11 mouse cellular contexts compared by ENCODE assay signal in the genomic region with DNA sequence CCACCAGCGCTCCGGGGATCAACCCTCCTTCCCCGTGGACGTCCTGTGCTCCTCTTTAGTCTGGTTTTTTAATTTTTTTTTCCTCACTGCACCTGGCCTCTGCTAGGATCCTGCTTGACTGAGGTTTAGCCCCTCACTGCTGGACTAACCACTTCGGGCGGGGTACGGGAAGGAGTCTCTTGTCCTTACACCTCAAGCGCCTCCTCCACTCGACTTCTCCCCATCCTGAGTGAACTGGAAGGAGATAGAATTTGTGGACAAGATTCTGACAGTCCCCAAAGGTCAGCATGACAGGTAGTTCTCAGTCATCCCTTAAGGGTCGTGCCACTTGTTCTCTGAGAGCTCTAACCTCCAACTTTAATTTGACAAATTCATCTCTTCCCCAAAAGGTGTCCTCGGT. TPM values are rescaled to one million over a fixed set of nuclear protein-coding genes. Genes with fewer than 3 reads are reported as not detected.
DNase-seq lines count a peak whose midpoint lies in the region; ATAC-seq and TF ChIP-seq lines count a peak whose summit lies in the region.
"Had no signal": no experiment of that assay in that cellular context is flagged by ENCODE, and none has a peak within 500 bp of the region (broad histone marks: within the 10 kb centered on the region; RNA-seq: fewer than 3 reads in every experiment).

No protein-coding gene starts in this region.

- no peak for TF ChIP-seq POLR2A in limb, embryonic 14.5 days (IDR thresholded peaks at IDR 0.05; ENCODE audit: borderline replicate concordance, extremely low read depth, insufficient read depth, insufficient read length)

- H3K27ac ChIP-seq in heart, embryonic 10.5 days, result no peak overlapping the region
- no peak overlapping the region for H3K27ac ChIP-seq in neural tube, embryonic 11.5 days (ENCODE audit: low read depth, low read length)
- H3K27ac ChIP-seq in limb, embryonic 14.5 days (replicated peaks; ENCODE audit: low read depth, low read length), result no peak overlapping the region

- H3K27me3 ChIP-seq in heart, embryonic 10.5 days (ENCODE audit: insufficient read depth, poor library complexity, severe bottlenecking), result peaks cover 98% of the 10 kb centered on the region
- H3K27me3 ChIP-seq in neural tube, embryonic 11.5 days (ENCODE audit: control insufficient read depth, insufficient read depth, low read length), result peaks cover 98% of the 10 kb centered on the region
- H3K27me3 ChIP-seq in limb, embryonic 14.5 days (ENCODE audit: control insufficient read depth, insufficient read depth, low read length), result peaks cover 94% of the 10 kb centered on the region

- no peak for DNase-seq in heart, embryonic 10.5 days (ENCODE audit: low spot score)
- no peak for DNase-seq in heart, adult 9 months (ENCODE audit: low spot score in 2 of 2)
- DNase-seq in neural tube, embryonic 11.5 days (ENCODE audit: low spot score), result peak; percentile 26
- DNase-seq in neural tube, embryonic 10.5 days (ENCODE audit: extremely low spot score, low spot score), result no peak
- DNase-seq in limb, embryonic 14.5 days (ENCODE audit: low spot score), result no peak
- no peak for DNase-seq in embryo, embryonic 11 days
- DNase-seq in adrenal gland, postnatal 36 days, result no peak
- no peak for DNase-seq in thymus, postnatal 10 days (ENCODE audit: low spot score in 2 of 2)
- DNase-seq: thymus, postnatal 14 days had no signal

- H3K9me3 ChIP-seq in heart, embryonic 10.5 days, result no peaks in the 10 kb centered on the region
- no peaks in the 10 kb centered on the region for H3K9me3 ChIP-seq in neural tube, embryonic 11.5 days (ENCODE audit: control insufficient read depth, low read length)
- H3K9me3 ChIP-seq in limb, embryonic 14.5 days (ENCODE audit: control insufficient read depth, low read length), result no peaks in the 10 kb centered on the region

- H3K9ac ChIP-seq in neural tube, embryonic 11.5 days (ENCODE audit: low read length), result no peak overlapping the region
- H3K9ac ChIP-seq in limb, embryonic 14.5 days (ENCODE audit: low read depth, low read length, severe bottlenecking), result no peak overlapping the region

- peak overlapping the region; percentile 60 for H3K4me3 ChIP-seq in heart, embryonic 10.5 days
- H3K4me3 ChIP-seq in neural tube, embryonic 11.5 days (ENCODE audit: low read depth, low read length), result peak overlapping the region; percentile 36; the same call in 1 of the 2 replicates
- H3K4me3 ChIP-seq in limb, embryonic 14.5 days (replicated peaks; ENCODE audit: low read length), result peak overlapping the region; percentile 45

- peak overlapping the region; percentile 5; the same call in 1 of the 2 replicates for H3K4me2 ChIP-seq in neural tube, embryonic 11.5 days (ENCODE audit: low read depth)
- peak overlapping the region; percentile 55 for H3K4me2 ChIP-seq in limb, embryonic 14.5 days (replicated peaks; ENCODE audit: low read depth, low read length, severe bottlenecking)

- WGBS in heart, embryonic 10.5 days, result under 1% methylated on average over 11 of the region's 11 CpGs
- 2% methylated on average over 11 of the region's 11 CpGs for WGBS in neural tube, embryonic 11.5 days
- WGBS in limb, embryonic 14.5 days, result 2% methylated on average over 11 of the region's 11 CpGs

- H3K4me1 ChIP-seq in heart, embryonic 10.5 days, result peaks cover 49% of the 10 kb centered on the region
- 0 out of 2 replicates have a peak, but pooled peaks cover 5% of the 10 kb centered on the region for H3K4me1 ChIP-seq in neural tube, embryonic 11.5 days (ENCODE audit: control insufficient read depth, insufficient read depth, low read length)
- peaks cover 5% of the 10 kb centered on the region; the same call in 1 of the 2 replicates for H3K4me1 ChIP-seq in limb, embryonic 14.5 days (ENCODE audit: control insufficient read depth, insufficient read depth, low read length)

- H3K36me3 ChIP-seq in heart, embryonic 10.5 days, result no peaks in the 10 kb centered on the region
- no peaks in the 10 kb centered on the region for H3K36me3 ChIP-seq in neural tube, embryonic 11.5 days (ENCODE audit: control insufficient read depth, insufficient read depth, low read length)
- no peaks in the 10 kb centered on the region for H3K36me3 ChIP-seq in limb, embryonic 14.5 days (ENCODE audit: control insufficient read depth, insufficient read depth, low read length)

- ATAC-seq in neural tube, embryonic 11.5 days (ENCODE audit: insufficient read depth, low FRiP score, low TSS enrichment), result no peak
- ATAC-seq in limb, embryonic 14.5 days (ENCODE audit: low FRiP score, low read depth), result no peak

RNA-seq across cellular contexts. Expression of a gene that starts 3.4 kb away (rescaled TPM):
- 0.30 and 0.80 TPM in 2 replicates for polyA plus RNA-seq in heart, embryonic 10.5 days (2016; fragmentation: Nextera tagmentation; extraction: Ambion mirVana)
- 3.7 and 4.8 TPM in 2 replicates for polyA plus RNA-seq in neural tube, embryonic 11.5 days (2014; fragmentation: Nextera tagmentation; extraction: Ambion mirVana)
- polyA plus RNA-seq in limb, embryonic 14.5 days (2012; rRNA removed), result 8.3 and 14.1 TPM in 2 replicates
- 3.8 and 4.3 TPM in 2 replicates for polyA plus RNA-seq in limb, embryonic 14.5 days (2014; fragmentation: Nextera tagmentation; extraction: Ambion mirVana)
- total RNA-seq in adrenal gland, postnatal 36 days (2021), result under 1 TPM in 1 of 2 experiments, not detected in 1; 0.07 TPM
- total RNA-seq: common myeloid progenitor, adult 5-6 weeks; left cerebral cortex, postnatal 25 days had no signal
